ENCODE assay signal across 7 mouse cellular contexts in genomic region chr2:65285380-65285779, GRCm38 (mm10). TPM values are rescaled to one million over a fixed set of nuclear protein-coding genes. Genes with fewer than 3 reads are reported as not detected.
DNase-seq lines count a peak whose midpoint lies in the region.

No protein-coding gene starts in this region.

- intact Hi-C loops in gastrocnemius, postnatal 14 days (cut with DNase I; ENCODE audit: low total_unique reads) = no loop called here

- DNase-seq in kidney, adult 8-10 months = peak; percentile 15 to 28
- no peak for DNase-seq in kidney, postnatal 4 days
- DNase-seq in urinary bladder, postnatal 36 days (ENCODE audit: low spot score in 2 of 2) = peak; percentile 13 to 60
- DNase-seq in urinary bladder, postnatal 10 days (ENCODE audit: low spot score) = no peak
- peak; percentile 7 for DNase-seq in heart, postnatal 4 days
- no peak for DNase-seq in gastrocnemius, postnatal 14 days
- no peak for DNase-seq in gastrocnemius, postnatal 4 days (ENCODE audit: low spot score in 2 of 2)

RNA-seq across cellular contexts. Expression of gene Cobll1, which starts 46.2 kb away (rescaled TPM):
- total RNA-seq in heart, postnatal 4 days (2021) = 10 to 100 TPM; 34.5 to 34.7 TPM
- 1 to 10 TPM; 6.3 to 6.4 TPM for total RNA-seq in gastrocnemius, postnatal 14 days (2021)
- total RNA-seq in gastrocnemius, postnatal 4 days (2021) = 10 to 100 TPM; 10.4 to 11.7 TPM

Comparison
In these comparisons a context has a peak if more than half of its experiments do, and no peak if none do; other contexts are left out.
1. DNase-seq: peak in kidney, adult 8-10 months (2 of 2), urinary bladder, postnatal 36 days (2 of 2) and heart, postnatal 4 days (single experiment); none in kidney, postnatal 4 days (0 of 2), urinary bladder, postnatal 10 days (single experiment), gastrocnemius, postnatal 14 days (single experiment) and gastrocnemius, postnatal 4 days (0 of 2).